Mouse (Mus musculus) midbrain, embryonic 14.5 days (tissue): ENCODE measurements at regions not wholly inside any gene's neighbourhood (a gene's known extent, or its start where the extent isn't known, plus 50 kb on each side); places are given as distances from the start of the nearest gene placed in this dataset.

Source experiments
- ATAC-seq: fragments of 200-750 bp; cut with Nextera tagmentation; 2 replicates; pipeline ENCODE4 v1.8.0; 2017; ENCODE audit warnings: moderate number of reproducible peaks, moderate library complexity; ENCODE audit not compliant: low FRiP score, low TSS enrichment
- DNase-seq: peaks from one replicate; pipeline ENCODE4 v3.0.0-alpha.2; 2015
- H3K27ac ChIP-seq: fragments of 300-500 bp; sonication (generic); replicated peaks from 2 replicates; pipeline ENCODE4 v1.5.1; 2014; ENCODE audit warnings: mild to moderate bottlenecking, low read depth, low read length, moderate library complexity
- H3K27me3 ChIP-seq: fragments of 300-500 bp; sonication (generic); 2 replicates; pipeline ENCODE4 v1.6.1; 2014; ENCODE audit warnings: low read length, control low read depth, mixed read lengths; ENCODE audit not compliant: control insufficient read depth, insufficient read depth
- H3K36me3 ChIP-seq: fragments of 300-500 bp; sonication (generic); 2 replicates; pipeline ENCODE4 v1.6.1; 2014; ENCODE audit warnings: low read length, control low read depth; ENCODE audit not compliant: control insufficient read depth, insufficient read depth
- H3K4me1 ChIP-seq: fragments of 300-500 bp; sonication (generic); 2 replicates; pipeline ENCODE4 v1.6.1; 2014; ENCODE audit warnings: mild to moderate bottlenecking, antibody characterized with exemption, low read length, control low read depth; ENCODE audit not compliant: control insufficient read depth, insufficient read depth
- H3K4me2 ChIP-seq: fragments of 300-500 bp; sonication (generic); 2 replicates; pipeline ENCODE4 v1.6.1; 2014; ENCODE audit warnings: mild to moderate bottlenecking, low read length, moderate library complexity
- H3K4me3 ChIP-seq: fragments of 300-500 bp; sonication (generic); replicated peaks from 2 replicates; pipeline ENCODE4 v1.5.1; 2014; ENCODE audit warnings: low read depth, low read length
- H3K9ac ChIP-seq: fragments of 300-500 bp; sonication (generic); replicated peaks from 2 replicates; pipeline ENCODE4 v1.6.1; 2014; ENCODE audit warnings: mild to moderate bottlenecking, low read length, moderate library complexity
- H3K9me3 ChIP-seq: fragments of 300-500 bp; sonication (generic); 2 replicates; pipeline ENCODE4 v1.6.1; 2016; ENCODE audit warnings: low read length, control low read depth, mixed read lengths; ENCODE audit not compliant: control insufficient read depth
- WGBS: fragments of 180-500 bp; shearing (Covaris S2); extraction: QIAGEN DNeasy Blood & Tissue Kit; methylation state at CpG from one replicate; pipeline ENCODE4 v1.1.7; 2014; 5-methylcytosine and 5-hydroxymethylcytosine counted together

DNA sequence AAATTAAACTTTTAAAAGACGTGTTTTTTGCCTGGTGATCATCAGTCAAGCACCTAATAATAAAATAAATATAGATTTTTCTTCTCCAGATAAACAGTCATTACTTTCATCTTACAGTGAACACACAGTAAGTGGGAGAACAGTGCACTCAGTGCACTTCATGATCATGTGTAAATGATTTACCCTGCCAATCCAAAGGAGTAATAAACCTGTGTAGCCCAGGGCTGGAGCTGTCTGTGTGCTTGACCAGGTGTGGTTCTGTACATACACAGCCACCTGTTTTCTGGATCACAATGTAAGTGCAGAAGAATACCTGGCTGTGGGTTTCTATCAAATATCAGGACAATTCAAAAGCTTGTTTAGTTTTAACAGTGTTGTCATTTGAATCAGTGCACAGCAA lies 235.4 kb upstream of the Ccnh start:
- DNase-seq: no peak
- no peaks in the 10 kb centered on the region for H3K36me3 ChIP-seq
- no peak for ATAC-seq
- H3K9me3 ChIP-seq: no peaks in the 10 kb centered on the region
- WGBS: 60% methylated on average over 1 of the region's 1 CpGs
- no peak overlapping the region for H3K9ac ChIP-seq
- H3K27ac ChIP-seq: no peak overlapping the region
- H3K4me3 ChIP-seq: no peak overlapping the region
- H3K4me2 ChIP-seq: no peak overlapping the region
- H3K27me3 ChIP-seq: no peaks in the 10 kb centered on the region
- H3K4me1 ChIP-seq: no peaks in the 10 kb centered on the region

DNA sequence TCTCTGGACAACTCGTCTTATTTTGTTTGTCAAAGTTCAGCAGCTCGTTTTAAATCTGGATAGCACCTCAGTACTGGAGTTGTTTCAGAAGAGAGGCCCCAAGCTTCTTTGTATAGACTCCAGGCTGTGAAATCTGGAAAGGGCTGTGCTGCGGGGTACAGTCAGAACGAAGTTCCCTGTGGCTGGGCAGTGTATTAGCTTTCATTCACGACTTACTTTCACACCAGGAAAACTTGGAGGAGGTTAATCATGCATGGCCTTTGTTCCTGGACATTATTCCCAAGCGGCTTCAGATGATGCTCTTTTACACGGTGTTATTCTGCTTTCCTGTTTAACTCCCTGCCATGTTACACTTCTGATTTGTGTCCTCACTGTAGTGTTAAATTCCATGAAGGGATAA lies 220.3 kb upstream of the Ccnh start:
- Histone ChIP-seq H3K36me3 (no peaks in the 10 kb centered on the region), H3K27me3 (no peaks in the 10 kb centered on the region), H3K4me1 (no peaks in the 10 kb centered on the region), H3K27ac (no peak overlapping the region), H3K9me3 (no peaks in the 10 kb centered on the region), H3K4me3 (no peak overlapping the region), H3K4me2 (no peak overlapping the region), H3K9ac (no peak overlapping the region)
- ATAC-seq (0 out of 2 replicates have a peak, but pooled peaks have one; percentile 27), DNase-seq (no peak)
- 30% methylated on average over 7 of the region's 7 CpGs for WGBS
